Mouse (Mus musculus) testis, adult 2 months (tissue): Measurements from ENCODE around the gene Rbm38. TPM values are rescaled to one million over a fixed set of nuclear protein-coding genes. Genes with fewer than 3 reads are reported as not detected.

ENCODE experiments used
- H3K27ac ChIP-seq: fragments of 200-500 bp; 2 replicates; pipeline ENCODE4 v1.5.1; 2012; ENCODE audit warnings: low read depth, low read length; ENCODE audit not compliant: control insufficient read depth, insufficient read depth
- H3K27me3 ChIP-seq: fragments of 200-500 bp; 2 replicates; pipeline ENCODE4 v1.6.1; 2012; ENCODE audit warnings: mild to moderate bottlenecking, low read length, moderate library complexity; ENCODE audit not compliant: control insufficient read depth, insufficient read depth
- H3K36me3 ChIP-seq: fragments of 200-500 bp; 2 replicates; pipeline ENCODE4 v1.6.1; 2012; ENCODE audit warnings: mild to moderate bottlenecking, low read length; ENCODE audit not compliant: control insufficient read depth, insufficient read depth
- H3K4me1 ChIP-seq: fragments of 200-500 bp; 2 replicates; pipeline ENCODE4 v1.6.1; 2012; ENCODE audit warnings: low read length; ENCODE audit not compliant: control insufficient read depth, insufficient read depth
- H3K4me3 ChIP-seq: fragments of 200-500 bp; 2 replicates; pipeline ENCODE4 v1.5.1; 2012; ENCODE audit warnings: low read depth, mild to moderate bottlenecking, low read length, moderate library complexity, mixed read lengths; ENCODE audit not compliant: control insufficient read depth
- CTCF ChIP-seq: fragments of 200-500 bp; IDR thresholded peaks from 2 replicates; pipeline ENCODE4 v1.5.1; 2012; ENCODE audit warnings: low read depth, mild to moderate bottlenecking, inconsistent platforms, low read length, moderate library complexity; ENCODE audit not compliant: control insufficient read depth, insufficient read depth, insufficient replicate concordance
- POLR2A ChIP-seq: fragments of 200-500 bp; IDR thresholded peaks from 2 replicates; pipeline ENCODE4 v1.6.1; 2012; ENCODE audit warnings: low read depth, mild to moderate bottlenecking, inconsistent platforms, low read length, moderate library complexity; ENCODE audit not compliant: control insufficient read depth
- polyA plus RNA-seq: library from polyadenylated mRNA; depleted of rRNA; stranded (reverse); fragments of >200 nt; gene quantifications from 2 replicates; pipeline ENCODE4 v1.2.3, GENCODE M21; 2012

Gene Rbm38
- polyA plus RNA-seq, 1 experiment: 33.7 TPM

DNA sequence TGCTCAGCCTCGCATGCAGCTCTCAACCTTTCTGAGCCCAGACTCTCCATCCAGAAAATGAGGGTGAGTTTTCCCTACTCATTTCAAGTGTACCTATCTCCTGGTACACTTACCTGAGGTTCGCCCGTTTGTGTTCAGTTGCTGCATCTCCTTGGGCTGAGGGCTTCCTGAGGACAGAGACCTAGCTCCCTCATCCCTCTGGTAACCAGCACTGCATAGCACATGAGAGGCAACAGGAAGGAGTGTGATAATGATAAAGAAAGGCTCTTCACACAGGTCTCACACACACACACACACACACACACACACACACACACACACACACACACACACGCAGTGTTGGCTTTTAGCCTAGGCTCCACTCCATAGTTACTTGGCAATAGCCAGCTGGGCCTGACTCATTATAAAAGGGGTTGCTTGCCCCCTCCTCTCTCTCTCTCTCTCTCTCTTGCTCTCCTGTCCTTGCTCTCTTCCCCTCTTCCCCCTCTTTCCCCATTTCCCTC is 42.1 kb upstream of the Rbm38 start:
- Histone ChIP-seq H3K36me3 (no peaks in the 10 kb centered on the region), H3K4me3 (no peak overlapping the region), H3K4me1 (peaks cover 5% of the 10 kb centered on the region), H3K27me3 (no peaks in the 10 kb centered on the region), H3K27ac (no peak overlapping the region)
- TF ChIP-seq CTCF (no peak), POLR2A (no peak)

- Histone ChIP-seq H3K4me1 (peaks cover 5% of the 10 kb centered on the region), H3K36me3 (no peaks in the 10 kb centered on the region), H3K27ac (peak overlapping the region; percentile 97), H3K27me3 (no peaks in the 10 kb centered on the region), H3K4me3 (peak overlapping the region; percentile 97)
- peak; percentile 90 for TF ChIP-seq POLR2A
- TF ChIP-seq CTCF: 0 out of 2 replicates have a peak, but pooled peaks have one; percentile 6
These were observed 40.5 kb upstream of the Rbm38 start for GRCm38 (mm10) chr2:172979666-172980345.

GRCm38 (mm10) chr2:172982776-172983561 is 37.3 kb upstream of the Rbm38 start:
- H3K4me1 ChIP-seq: peaks cover 2% of the 10 kb centered on the region
- TF ChIP-seq POLR2A (no peak), CTCF (no peak)
- H3K27ac ChIP-seq: no peak overlapping the region
- H3K27me3 ChIP-seq: no peaks in the 10 kb centered on the region
- no peaks in the 10 kb centered on the region for H3K36me3 ChIP-seq
- no peak overlapping the region for H3K4me3 ChIP-seq

GRCm38 (mm10) chr2:172990161-172990560 is 30.1 kb upstream of the Rbm38 start:
- TF ChIP-seq CTCF (no peak), POLR2A (no peak)
- Histone ChIP-seq H3K27me3 (no peaks in the 10 kb centered on the region), H3K27ac (no peak overlapping the region; the same call in 1 of the 2 replicates), H3K36me3 (no peaks in the 10 kb centered on the region; the same call in 1 of the 2 replicates), H3K4me1 (no peaks in the 10 kb centered on the region), H3K4me3 (no peak overlapping the region)

DNA sequence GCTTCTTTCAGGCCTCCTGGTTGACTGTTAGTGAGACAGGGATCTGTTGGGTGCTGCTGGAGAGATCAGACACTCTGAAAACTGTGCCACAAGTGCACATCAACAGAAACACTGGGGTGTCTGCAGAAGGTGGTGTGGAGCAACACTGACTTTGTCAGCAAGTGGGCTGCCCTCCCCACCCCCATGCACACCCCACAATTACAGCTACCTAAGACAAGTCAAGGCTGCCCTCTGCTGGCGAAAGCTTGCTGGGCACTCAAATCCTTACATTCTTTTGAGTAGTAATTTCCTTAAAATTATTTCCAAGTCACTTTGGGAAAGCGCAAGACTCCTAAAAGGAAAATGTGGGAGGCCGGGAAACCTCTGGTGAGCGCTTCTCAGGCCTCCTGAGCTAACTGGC is 24.1 kb upstream of the Rbm38 start:
- H3K36me3 ChIP-seq: no peaks in the 10 kb centered on the region
- no peak overlapping the region for H3K4me3 ChIP-seq
- no peaks in the 10 kb centered on the region for H3K27me3 ChIP-seq
- H3K4me1 ChIP-seq: peaks cover 9% of the 10 kb centered on the region
- no peak for TF ChIP-seq POLR2A
- TF ChIP-seq CTCF: peak; percentile 62; the same call in 1 of the 2 replicates
- H3K27ac ChIP-seq: no peak overlapping the region

DNA sequence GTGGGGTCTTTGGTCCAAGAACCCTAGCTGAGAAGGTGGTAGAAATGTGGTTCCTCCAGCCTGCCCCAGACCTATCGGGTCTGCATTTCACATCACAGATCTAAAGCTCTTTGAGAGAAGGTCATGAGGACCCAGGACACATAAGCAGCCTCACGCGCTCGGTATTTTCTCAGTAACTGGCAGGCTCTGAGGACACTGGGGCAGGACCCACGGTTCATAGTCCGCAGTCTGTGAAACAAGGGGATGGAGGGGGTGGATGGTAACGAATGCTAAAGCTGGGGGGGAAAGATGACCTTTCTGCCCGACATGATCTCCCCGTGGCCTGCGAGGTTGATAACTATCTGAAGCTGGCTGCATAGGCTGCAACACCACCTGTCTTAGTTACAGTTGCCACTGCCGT is 22.6 kb upstream of the Rbm38 start:
- H3K4me1 ChIP-seq: peaks cover 13% of the 10 kb centered on the region
- H3K36me3 ChIP-seq: no peaks in the 10 kb centered on the region; the same call in 1 of the 2 replicates
- H3K27ac ChIP-seq: no peak overlapping the region
- no peak for TF ChIP-seq POLR2A
- peak overlapping the region; percentile 44 for H3K4me3 ChIP-seq
- no peaks in the 10 kb centered on the region for H3K27me3 ChIP-seq

GRCm38 (mm10) chr2:172998478-172998877 is 21.8 kb upstream of the Rbm38 start:
- Histone ChIP-seq H3K36me3 (peaks cover 1% of the 10 kb centered on the region; the same call in 1 of the 2 replicates), H3K27ac (peak overlapping the region; percentile 56), H3K27me3 (no peaks in the 10 kb centered on the region), H3K4me3 (peak overlapping the region; percentile 44), H3K4me1 (peaks cover 13% of the 10 kb centered on the region)
- no peak for TF ChIP-seq CTCF
- no peak for TF ChIP-seq POLR2A
